Mouse (Mus musculus): Measurements from ENCODE around the gene Dmrta2.

The Dmrta2 gene

DNA sequence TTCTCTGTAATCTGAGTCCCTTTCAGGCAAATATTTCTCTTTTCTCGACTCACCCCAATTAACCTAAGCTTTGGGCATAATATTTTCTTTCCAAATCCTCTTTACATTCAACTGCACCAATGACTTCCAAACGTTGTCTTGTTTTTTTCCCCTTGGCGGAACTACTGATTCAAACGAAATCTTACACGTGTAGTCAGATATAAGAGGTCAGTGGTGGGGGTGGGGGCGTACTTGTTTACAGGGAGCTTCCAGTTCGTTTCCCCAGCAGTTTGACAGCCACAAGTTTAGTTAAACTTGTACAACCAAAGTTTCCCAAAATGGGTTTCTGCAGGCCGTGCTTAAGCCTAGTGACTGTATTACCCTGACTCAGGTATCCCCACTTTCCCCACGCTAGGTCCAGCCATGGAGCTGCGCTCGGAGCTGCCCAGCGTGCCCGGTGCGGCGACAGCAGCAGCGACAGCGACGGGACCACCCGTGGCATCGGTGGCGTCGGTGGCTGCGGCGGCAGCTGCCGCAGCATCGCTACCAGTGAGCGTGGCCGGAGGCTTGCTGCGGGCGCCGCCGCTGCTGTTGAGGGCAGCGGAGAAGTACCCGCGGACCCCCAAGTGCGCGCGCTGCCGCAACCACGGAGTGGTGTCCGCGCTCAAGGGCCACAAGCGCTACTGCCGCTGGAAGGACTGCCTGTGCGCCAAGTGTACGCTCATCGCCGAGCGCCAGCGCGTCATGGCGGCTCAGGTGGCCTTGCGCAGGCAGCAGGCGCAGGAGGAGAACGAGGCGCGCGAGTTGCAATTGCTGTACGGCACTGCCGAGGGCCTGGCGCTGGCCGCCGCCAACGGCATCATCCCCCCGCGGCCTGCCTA lies 1.8 kb downstream of the Dmrta2 start:
- DNase-seq (ENCODE audit: low spot score) = no peak

DNA sequence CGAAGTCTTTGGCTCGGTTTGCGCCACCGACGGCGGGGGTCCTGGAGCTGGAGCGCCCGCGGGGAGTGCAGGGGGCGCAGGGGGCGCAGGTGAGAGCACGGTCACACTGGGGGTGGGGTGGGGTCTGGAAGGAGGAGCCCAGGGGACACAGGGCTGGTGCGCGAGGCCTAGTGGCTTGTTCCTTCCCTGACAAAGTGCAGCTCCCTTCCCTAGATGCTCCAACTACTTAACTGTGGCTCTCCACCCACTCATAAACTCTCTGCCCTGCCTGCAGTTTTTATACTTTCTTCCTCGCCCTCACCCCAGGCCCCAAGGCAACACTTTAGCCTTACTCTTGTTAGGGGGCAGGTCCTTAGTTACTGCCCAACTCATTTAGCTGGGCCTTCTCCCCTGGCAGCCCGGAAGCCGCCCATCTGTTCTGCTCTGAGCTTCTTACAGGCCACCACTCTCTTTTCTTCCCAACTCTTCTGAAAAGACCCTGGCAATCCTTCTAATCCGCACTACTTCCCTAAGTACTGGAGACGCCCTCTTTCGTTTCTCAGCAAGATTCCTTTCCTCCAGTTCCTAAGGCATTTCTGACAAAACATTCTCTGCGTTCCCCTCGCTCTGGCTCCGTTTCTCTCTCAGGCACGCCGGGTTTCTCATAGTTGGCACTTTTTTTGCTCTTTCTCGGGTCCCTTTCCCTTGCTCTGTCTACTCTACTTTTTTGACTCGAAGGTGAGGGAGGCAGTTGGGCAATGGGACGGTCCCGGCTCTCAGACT lies 2.6 kb downstream of the Dmrta2 start:
- DNase-seq (ENCODE audit: low spot score) = no peak

DNA sequence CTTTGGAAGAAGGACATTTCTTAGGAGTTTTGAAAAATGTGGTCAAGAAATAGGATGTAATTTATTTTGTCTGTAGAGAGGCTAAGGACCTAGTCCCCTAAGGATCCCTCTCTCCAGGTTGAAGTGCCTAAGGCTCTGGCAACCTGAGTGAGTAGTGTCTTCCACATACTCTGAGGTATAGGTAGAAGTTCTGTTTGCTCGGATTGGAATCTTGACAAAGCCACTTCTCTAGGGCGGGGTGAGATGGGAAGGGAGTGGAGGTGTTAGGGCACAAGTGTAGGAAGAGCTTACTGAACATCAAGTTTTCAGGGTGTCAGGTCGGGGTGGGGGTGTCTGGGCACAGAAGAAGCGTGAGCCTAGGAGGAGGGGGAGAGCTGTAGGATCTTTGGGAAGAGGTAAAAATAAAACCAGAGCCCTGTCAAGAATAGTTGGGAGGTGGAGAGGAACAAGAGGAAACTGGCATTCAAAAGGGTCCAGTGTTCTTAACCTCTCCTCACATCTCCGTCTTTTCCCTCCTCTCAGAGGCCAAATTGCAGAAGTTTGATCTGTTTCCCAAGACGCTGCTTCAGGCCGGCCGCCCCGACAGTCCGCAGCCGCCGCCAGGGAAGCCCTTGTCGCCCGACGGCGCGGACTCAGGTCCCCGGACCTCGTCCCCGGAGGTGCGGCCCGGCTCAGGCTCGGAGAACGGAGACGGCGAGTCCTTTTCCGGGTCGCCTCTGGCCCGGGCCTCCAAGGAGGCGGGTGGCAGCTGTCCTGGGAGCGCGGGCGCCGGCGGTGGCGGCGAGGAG lies 3.4 kb downstream of the Dmrta2 start:
- no peak for DNase-seq (ENCODE audit: low spot score)

DNA sequence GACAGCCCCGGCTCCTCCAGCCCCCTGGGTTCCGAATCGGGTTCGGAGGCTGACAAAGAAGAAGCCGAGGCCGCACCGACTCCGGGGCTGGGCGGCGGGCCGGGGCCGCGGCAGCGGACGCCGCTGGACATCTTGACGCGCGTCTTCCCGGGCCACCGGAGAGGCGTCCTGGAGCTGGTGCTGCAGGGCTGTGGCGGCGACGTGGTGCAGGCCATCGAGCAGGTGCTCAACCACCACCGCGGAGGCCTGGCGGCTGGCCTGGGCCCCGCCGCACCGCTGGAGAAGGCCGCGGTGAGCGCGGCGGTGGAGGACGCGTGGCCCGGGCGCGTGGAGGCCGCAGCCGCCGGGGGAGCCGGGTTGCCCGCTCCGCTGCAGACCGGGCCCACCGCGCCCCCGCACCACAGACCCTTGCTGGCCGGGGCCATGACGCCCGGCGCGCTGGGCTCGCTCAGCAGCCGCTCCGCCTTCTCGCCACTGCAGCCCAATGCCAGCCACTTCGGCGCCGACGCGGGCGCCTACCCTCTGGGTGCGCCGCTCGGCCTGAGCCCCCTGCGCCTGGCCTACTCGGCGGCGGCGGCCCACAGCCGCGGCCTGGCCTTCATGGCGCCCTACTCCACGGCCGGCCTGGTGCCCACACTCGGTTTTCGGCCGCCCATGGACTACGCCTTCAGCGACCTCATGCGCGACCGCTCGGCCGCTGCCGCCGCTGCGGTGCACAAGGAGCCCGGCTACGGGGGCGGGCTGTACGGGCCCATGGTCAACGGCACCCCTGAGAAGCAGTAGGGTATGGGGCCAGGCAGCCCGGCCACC lies 4.2 kb downstream of the Dmrta2 start:
- no peak for DNase-seq (ENCODE audit: low spot score)

DNA sequence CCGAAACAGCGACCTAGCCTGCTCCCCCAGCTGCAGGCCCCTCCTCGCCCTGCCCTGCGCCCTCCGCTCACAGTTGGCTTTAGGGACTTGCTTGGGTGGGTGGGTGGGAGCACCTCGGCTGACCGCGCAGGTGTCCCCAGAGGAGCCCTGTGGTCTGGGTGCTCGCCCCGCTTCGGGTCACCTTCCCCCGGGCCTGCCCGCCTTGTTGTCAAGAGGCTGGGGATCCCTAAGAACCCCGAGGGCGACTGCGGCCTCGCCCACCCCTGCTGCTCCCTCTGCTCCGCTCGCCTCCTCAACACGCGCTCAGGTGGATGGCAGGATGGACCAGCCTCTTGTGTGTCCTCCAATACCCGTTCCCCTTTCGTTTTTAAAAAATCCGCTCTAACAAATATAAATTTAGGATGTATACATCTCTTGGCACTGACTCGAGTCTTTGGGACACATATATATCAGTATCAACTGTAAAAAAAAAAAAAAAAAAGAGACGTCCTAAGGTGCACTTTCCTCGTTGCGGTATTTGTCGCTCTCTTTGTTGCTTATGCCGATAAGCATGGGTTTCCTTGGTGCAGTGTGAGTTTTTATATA lies 4.9 kb downstream of the Dmrta2 start:
- DNase-seq (ENCODE audit: low spot score) = no peak

DNA sequence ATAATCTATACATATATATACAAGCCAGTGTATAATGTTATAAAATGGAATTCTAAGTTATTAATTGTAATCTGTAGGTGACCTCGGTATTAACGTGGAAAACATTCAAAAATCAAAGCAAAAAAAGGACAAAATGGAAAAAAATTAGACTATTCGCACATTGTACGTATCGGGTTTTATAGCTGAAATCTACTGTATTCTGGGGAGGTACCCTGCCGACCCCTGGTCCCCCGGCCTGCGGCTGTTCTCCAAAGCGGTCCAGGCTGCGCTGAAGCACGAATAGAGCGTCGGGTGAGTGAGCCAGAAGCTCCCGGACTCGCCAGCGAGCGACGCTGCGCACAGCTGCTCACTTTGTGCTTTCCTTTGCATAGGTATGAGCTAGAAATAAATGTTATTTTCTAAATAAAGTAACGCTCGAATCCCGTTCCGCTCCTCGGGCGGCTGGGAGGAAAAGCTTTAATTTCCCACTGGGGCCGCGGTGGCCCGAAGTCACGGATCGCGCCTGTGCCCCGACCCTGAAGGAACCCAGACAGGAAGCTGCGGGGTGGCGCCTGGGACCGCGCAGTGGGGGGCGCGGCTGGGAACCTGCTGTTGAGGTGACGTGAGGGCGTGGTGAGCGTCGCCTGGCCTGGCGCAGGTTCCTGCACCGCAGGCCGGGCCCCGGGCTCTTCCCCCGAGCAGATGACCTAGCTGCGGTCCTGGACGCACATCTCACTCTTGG lies 5.6 kb downstream of the Dmrta2 start:
- DNase-seq (ENCODE audit: low spot score) = no peak

DNA sequence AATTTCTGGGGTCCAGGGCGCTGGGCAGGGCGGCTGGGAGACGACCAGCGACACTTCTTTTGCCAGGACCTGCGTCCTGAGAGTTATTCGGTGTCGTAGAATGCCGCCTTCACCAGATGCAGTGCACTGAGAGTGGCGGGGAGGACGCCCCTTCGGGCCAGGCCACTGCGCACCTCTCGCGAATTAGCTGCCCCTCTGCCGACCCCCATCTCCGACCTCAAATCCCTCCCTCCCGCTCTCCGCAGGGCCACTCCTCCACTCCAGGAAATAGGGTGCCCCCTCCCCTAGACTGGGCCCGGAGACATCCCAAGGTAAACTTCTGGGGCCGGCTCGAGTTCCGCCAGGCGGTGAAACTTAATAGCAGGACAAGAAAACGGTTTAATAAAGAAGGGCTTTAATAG lies 6.2 kb downstream of the Dmrta2 start:
- no peak for DNase-seq (ENCODE audit: low spot score)

DNA sequence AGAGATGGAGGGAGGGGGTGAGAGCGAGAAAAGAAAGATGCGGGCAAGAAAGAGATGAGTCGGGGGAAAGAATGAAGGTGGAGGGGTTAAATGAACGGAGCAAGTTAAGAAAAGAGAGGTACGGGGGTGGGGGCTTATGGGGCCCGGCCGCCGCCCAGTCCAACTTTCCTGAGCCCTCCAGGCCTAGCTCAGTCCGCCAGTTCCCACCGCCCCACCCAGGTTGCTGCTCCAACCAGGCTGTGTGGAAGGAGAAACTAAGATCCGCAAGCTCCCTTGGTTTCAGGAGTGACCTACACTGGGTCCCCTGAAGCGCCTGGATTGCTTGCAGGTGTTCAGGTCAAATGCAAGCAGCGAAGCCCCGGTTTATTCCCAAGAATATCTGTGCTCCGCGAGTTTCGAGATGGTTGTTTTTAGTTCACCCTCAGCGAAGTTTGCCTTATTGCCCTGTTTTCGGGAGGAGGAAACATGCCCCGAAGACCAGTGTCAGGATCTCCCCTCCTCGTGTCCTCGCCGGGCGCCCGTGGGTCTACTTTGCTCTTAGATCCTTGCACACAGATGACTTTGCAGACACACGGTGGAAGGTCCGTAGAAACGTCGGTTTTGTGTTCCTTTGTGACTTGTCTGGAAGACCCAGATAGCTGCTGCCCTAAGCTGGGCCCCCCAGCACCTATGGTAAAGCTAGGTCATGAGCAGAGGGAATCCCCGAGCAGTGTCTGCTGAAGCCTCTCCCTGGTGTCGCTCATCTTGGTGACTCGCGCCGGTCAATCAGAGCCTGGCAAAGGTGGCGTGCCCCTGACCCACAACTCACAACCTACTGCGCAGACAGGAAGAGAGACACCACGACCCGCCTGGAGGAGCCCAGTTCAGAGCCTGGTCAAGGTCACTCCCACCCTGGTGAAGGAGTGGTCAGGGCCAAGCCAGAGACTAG lies 6.9 kb downstream of the Dmrta2 start:
- no peak for DNase-seq (ENCODE audit: low spot score)

DNA sequence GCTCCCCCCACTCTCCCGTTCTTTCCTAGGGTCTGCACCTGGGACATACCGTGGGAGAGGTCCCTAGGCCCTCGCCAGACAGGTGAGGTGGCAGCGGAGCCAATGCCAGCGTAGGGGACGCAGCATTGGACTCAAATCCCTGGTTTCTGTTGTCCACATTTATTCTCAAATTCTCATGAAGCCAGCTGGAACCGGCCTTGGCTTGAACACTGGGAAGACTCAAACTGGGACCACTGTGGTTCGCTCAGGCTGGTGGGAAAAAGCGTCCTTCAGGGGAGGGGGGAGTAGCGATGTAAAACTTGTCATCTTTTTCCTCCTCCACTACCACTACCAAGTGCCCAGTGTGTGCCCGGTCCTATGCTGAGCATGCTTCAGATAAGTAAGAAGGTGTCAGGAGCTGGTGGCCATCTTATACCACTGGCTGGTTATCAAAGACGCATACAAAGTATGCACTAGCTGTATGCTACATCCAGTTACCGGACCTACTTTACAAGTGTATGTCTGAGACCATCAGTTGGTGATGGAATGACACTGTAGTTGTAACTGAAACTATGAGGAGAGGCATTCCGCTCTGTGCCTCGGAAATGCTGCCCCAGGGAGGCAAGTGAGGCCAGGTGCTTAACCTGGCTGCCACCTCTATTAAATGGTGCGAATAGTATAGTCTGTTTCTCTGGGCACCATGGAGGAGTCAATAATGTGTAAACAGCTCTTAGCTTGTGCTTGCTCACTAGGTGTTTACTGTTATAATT lies 7.7 kb downstream of the Dmrta2 start:
- no peak for DNase-seq (ENCODE audit: low spot score)

DNA sequence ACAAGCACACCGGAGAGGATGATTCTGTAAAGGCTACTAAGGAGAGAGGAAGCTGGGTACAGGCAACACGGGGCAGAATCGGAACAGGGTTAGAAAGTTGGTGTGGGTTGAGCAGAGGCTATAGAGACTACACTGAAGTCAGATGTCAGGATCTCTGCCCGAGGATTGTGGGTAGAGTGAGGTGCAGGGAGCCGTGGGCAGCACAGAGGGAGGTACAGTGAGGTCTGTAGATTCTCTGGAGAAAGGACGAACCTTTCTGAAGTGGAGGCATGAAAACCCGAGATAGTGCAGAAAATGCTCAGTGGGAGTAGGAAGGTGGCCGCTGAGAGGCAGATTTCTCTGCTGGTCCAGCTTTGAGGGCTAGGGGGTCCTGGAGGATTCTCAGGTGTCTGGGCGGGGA lies 8.4 kb downstream of the Dmrta2 start:
- DNase-seq (ENCODE audit: low spot score) = no peak

DNA sequence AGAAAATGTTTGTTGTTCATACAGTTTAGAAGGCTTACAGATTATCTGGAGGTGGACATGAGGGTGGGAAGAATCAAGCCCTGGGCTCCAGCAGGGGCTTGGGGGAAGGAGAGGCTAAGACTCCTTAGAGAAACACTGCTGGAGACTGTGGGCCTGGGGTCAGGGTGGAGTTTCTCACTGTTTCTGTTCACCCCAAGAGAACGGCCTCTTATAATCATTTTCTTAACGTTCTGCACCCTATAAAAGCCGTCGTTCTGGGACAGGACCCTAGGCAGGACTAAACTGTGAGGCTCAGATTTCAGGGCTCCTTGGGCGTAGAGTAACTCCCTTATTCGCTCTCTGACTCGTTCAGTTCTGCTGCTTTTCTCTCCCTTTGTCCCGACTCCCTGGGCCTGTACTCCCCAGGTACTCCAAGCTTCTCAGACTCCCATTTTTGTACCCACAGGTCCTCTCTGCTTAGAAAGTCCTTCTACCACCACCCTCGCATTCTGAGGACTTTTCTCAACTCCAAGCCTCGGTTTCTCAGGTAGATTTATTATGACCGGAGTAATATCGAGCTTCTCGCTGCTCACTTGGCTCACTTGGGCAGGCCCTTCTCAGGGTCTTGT lies 9.0 kb downstream of the Dmrta2 start:
- no peak for DNase-seq (ENCODE audit: low spot score)

DNA sequence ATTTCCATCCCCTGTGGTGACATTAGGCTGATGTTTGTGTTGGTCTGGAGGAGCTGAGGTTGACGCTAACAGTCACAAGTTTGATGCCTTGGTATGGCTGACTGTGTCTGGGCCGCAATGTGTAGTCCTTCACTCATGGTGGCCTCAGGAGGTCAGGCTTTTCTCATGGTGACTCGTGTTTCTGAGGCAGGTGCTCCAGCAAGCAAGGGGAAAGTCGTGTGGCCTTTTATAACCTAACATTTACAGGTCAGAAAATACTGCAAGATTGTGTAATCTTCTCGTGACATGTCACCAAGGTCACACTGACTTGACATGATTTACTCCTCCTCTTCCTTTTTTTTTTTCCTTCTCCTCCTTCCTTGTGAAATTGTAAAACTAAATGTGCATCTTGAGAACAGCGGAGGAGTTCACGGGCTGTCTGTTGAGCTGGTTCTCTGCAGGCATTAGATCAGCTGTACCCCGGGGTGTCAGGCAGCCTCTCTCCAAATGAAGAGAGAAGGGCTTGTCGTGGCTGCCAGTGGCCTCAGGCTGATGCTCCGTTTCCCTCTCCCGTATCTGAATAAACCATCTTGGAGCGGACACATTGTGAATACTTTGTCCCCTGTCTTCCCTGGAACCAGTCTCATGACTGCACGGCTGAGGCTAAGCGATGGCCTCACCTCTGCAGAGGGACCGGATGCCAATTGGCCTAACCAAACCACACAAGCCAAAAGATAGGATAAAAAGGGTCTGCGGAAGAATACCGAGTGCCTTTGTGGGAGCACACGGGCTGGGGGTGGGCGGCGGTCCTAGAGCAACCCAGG lies 9.9 kb downstream of the Dmrta2 start:
- no peak for DNase-seq (ENCODE audit: low spot score)

DNA sequence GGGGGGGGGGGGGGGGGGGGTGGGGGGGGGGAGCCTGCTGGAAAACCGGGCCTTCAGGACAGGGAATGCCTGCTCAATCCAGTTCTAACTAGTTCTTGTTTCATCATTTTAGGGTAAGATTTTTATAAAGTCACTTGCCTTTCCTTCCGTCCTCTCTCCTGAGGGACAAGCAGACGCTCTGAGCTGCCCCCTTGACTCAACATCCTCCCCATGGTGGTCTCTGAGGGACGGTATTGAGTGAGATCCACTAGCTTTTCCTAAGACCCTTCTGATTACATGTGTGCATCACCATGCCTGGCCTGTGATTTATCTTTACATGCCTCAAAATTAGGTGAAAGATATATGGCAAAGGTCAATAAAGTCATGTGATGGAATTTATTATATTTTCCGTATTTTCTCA lies 10.6 kb downstream of the Dmrta2 start:
- DNase-seq (ENCODE audit: low spot score) = no peak

DNA sequence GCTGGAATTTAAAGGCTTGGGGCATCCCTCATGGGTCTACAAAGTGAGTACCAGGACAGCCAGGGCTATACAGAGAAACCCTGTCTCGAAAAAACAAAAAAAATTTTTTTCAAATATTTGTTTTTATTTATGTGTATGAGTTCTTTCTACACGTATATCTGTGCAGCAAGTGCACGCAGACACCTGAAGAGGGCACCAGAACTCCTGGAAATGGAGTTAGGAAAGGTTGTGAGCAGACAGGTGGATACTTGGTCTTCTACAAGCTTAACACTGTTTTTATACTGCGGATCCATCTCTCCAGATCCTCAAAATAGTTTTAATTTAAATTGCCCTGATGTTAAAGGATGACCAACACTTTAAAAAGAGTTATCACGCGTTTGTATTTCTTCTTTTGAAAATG lies 11.4 kb downstream of the Dmrta2 start:
- DNase-seq (ENCODE audit: low spot score) = no peak

DNA sequence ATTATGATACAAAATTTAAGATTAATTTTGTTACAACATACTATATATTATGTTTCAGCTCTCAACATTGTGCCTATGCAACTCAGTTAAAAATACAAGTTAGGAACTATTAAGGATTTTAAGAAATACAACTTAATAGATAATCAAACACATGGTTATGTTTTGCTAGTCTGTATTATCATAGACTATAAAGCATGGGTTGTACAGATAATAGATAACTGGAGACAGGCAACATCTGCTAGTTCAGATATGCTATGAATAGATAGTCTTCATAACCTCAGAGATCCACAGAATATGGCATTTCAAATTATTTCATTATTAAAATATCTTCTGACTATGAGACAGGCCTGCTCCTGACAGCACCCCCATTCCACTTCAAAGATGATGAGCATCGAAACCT lies 28.2 kb downstream of the Dmrta2 start:
- DNase-seq (ENCODE audit: low spot score) = no peak

DNA sequence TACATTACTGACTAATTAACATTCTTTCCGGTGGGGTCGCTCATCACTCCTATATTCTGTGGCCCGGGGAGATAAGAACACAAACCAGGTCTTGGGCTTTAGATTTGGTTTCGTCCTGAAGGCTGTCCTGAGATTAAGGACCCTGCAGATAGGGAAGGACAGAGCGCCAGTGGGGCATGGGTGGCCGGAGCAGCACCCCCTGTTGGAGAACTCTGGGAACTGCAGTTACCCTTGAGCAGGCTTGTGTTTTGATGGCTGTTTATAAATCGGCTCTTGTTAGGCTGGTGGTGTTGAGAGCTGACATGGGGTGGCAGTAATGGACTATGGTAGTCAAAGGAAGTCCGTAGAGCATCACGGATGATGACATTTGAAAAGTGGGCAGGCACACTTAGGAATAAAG lies 41.3 kb downstream of the Dmrta2 start:
- DNase-seq (ENCODE audit: low spot score) = no peak

DNA sequence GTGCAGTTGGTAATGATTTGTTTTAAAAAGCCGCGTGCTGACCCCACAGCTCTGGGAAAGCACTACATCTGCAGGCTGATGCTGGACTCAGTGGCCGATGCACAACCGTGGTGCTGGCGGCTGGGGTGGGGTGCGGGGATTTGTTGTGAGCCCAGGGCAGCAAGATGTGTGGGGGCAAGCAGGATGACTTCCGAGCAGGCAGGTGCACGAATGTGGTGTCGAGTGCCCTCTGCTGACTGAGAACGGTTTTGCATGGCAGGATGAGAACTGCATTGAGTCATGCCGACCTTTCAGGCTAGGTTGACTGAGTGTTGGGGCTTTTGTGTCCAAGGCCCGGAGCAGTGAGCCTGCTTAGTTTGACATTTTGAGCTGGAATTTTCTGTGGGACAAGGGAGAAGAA lies 42.4 kb downstream of the Dmrta2 start:
- DNase-seq (ENCODE audit: low spot score) = peak; percentile 8
